Mouse (Mus musculus): ENCODE data around the gene 1700029H14Rik.

The 1700029H14Rik gene

DNA sequence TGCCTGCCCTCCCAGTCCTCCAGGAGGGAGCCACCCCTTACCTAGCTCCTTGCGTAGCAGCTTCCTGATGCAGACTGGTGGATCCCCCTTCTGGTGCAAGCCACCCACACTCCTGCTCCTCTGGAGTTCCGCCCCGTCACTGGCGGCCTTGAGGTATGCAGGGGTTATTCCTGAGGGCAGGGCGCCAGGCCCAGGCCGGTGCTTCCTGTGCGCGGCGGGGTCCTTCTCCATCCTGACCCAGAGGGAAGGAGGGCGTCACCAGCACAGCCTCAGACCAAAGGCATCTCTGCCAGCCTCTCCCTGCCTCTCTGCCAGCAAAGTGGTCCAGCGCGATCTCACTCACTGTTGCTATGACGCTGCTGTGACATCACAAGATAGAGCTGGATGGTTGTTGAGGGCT, at the start of gene 1700029H14Rik:
Gene 1700029H14Rik (minus strand): TSS at position 344 of the 400 bp plus-strand sequence.
- TF ChIP-seq GATA4 (IDR thresholded peaks at IDR 0.05; ENCODE audit: insufficient replicate concordance, low read length) = no peak

DNA sequence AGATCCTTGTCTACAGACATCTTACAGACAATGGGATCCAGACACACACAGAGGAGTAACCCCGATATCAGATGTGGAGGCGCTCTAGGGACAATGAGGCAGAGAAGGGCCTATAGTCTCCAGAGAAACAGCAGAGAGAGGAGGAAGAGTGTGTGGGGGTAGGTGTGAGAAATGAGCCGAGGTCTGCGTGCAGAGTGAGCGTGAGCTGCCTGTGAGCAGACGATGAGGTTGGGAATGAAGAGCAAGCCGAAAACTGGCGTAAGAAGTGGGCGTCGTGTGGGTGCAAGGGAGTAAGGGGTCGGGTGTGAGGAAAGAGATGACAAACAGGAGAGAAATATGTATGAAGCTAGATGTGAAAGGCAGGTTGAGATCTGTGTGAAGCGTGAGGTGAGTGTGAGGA, 49.4 kb upstream of the 1700029H14Rik start:
- TF ChIP-seq GATA4 (IDR thresholded peaks at IDR 0.05; ENCODE audit: insufficient replicate concordance, low read length) = no peak

DNA sequence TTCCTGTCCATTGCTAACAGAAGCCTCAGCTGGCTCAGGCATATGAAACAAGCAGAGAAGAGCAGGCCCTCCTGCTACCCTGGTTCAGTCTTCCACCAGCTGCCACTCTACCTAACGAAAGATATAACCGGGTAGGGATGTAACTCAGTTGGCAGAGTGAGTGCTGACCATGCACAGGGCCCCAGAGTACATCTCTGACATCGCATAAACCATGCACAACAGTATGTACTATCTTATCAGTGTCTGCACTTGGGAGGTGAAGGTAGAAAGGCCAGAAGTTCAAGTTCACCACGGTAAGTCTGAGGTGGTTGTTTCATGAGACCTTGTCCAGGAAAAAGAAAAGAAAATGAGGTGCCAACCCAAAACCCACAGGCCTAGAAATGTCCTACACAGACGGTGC, 47.7 kb upstream of the 1700029H14Rik start:
- no peak for TF ChIP-seq GATA4 (IDR thresholded peaks at IDR 0.05; ENCODE audit: insufficient replicate concordance, low read length)

DNA sequence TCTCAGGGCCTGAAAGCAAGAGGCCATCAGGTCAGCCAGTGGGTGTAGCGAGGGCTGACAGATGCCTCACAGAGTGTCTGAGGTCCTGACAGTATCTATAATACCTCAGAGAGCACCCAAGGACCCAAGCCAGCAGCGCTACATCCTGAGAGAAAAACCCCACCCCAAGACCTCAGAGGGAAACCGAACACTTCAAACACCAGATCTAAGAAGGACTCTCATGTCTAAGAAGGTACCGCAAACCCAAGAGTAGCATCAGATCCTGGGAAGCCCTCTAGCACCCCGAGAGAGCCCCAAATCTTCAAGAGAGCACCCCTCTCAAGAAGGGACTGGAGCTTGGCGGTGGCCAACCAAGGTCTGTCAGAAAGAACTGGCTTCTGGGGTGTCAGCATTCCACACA, 46.7 kb upstream of the 1700029H14Rik start:
- TF ChIP-seq GATA4 (IDR thresholded peaks at IDR 0.05; ENCODE audit: insufficient replicate concordance, low read length) = no peak

DNA sequence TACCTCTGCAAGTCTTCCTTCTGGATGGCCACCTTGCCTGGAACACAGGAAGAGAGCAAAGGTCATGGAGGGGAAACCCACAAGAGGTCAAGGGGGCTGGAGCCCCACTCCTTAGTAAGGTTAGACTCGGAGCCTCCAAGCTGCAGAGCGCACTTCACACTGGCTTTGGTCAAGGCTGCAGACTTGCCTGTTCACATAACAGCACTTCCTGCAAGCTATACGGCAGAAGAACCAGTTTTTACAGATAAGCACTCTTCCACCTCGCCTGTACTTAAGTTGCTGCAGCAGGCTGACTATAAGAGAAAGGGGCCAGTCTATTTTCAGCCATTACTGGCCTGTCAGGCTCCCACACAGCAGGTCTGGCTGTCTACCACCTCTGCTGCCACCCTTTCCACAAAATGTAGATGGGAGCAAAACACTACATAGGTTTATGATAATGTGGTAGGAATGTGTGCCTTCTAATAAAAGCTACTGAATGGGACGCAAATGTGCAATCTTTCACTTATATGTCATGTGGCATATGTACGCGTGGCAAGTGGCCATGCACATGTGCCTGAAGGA, 43.7 kb upstream of the 1700029H14Rik start:
- no peak for TF ChIP-seq GATA4 (IDR thresholded peaks at IDR 0.05; ENCODE audit: insufficient replicate concordance, low read length)

DNA sequence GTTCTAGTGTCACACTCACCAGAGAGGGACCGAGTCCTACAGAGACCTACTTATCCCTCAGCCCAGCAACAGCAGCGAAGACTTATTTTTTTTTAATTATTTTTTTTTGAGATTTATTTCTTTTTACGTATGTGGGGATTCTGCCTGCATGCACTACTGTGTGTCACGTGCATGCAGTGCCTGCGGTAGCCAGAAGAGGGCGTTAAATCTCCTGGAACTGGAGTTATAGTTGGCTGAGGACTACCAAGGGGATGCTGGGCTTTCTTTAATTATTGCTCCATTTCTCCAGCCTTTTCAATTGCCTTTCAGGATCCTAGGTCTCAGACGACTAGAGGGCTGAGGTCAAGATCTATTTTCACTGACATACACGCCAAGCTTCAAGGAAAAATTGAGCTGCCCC, 40.4 kb upstream of the 1700029H14Rik start:
- TF ChIP-seq GATA4 (IDR thresholded peaks at IDR 0.05; ENCODE audit: insufficient replicate concordance, low read length) = no peak

DNA sequence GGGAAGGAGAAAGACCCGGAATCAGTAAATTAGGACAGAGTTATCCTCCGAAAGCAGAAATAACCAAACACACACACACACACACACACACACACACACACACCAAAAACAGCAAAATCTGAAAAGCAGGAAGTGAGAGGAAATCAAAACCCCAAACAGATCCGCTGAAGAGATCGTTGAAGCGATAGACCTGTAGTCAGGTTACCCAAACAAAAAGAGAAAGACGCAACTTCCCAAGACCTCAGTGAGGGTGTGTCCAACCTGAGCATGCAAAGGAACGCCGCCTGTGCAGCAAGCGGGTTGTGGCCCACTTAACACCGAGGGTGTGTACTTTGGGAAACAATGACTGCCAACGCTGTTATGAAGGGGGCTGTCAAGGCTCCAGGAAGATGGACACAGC, 38.9 kb upstream of the 1700029H14Rik start:
- no peak for TF ChIP-seq GATA4 (IDR thresholded peaks at IDR 0.05; ENCODE audit: insufficient replicate concordance, low read length)

DNA sequence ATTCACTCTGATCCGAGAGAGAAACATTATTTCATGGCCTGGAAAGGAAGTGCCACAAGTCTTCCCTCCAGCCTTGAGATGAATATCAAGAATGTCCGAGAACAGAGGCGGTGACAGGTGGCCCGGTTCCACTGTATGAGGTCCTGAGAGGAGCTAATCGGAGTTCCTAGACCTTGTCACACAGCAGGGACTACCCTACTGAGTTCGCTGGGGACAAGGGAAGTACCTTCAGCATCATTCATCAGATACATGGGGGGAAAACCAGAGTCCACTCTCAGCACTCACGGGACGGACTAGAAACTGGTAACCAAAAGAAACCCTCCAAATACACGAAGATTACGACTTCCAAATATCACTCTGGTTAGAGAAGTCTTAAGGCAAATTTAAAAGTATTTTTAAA, 38.5 kb upstream of the 1700029H14Rik start:
- TF ChIP-seq GATA4 (IDR thresholded peaks at IDR 0.05; ENCODE audit: insufficient replicate concordance, low read length) = no peak

DNA sequence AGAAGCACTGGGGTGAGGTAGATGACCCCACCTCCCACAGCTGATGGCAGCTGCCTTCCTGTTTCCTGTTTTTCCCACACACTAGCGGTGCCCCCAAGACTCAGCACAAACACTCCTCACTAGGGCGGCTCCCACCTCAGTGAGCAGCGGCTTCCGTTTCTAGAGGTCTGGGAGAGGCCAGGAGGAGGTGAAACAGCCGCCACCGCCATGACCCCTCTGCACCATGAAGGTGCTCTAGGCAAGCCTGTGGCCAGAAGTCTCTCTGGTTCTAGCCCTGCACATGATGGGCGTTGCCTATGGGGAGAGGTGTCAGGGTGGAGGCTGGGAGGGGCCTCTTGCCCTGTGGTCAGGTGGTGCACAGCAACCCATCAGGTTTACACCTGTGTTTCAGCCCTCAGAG, 37.9 kb upstream of the 1700029H14Rik start:
- TF ChIP-seq GATA4 (IDR thresholded peaks at IDR 0.05; ENCODE audit: insufficient replicate concordance, low read length) = no peak

DNA sequence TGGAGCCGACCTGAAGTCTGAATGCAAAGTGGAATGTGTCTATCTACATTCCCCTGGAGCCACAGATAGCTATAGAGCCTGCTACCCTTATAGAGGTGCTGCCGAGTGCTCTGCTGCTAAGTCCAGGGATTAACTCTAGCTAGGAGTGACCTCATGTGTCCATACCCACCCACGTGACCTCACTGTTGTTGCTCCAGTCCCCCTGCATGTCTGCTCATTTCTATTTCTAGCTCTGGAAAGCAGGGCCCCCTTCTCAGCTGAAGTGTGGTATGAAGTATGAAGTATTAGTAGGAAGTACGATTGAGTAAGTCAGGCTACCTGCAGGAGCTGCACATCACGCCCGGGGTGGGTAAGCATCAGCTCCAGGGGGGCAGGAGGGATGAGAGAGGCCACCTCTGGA, 35.5 kb upstream of the 1700029H14Rik start:
- TF ChIP-seq GATA4 (IDR thresholded peaks at IDR 0.05; ENCODE audit: insufficient replicate concordance, low read length) = no peak

DNA sequence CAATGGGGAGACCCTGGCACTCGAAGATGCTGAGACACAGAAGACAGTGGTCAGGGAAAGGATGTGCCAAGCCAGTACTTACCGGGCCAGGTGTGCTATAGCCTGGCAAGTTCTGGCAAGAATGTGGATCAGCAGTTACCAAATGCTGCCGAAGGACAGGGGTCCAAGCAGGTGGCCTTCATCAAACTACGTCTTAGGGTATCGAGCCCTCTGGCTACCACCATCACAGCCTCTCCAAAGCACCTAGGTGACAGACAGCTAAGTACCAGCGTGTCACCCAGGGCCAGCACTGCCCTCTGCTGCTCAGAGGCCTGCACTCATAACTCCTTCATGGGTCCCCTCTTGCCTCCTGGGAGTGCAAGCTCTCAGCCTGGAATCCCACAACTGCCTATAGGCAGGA, 33.6 kb upstream of the 1700029H14Rik start:
- TF ChIP-seq GATA4 (IDR thresholded peaks at IDR 0.05; ENCODE audit: insufficient replicate concordance, low read length) = no peak

DNA sequence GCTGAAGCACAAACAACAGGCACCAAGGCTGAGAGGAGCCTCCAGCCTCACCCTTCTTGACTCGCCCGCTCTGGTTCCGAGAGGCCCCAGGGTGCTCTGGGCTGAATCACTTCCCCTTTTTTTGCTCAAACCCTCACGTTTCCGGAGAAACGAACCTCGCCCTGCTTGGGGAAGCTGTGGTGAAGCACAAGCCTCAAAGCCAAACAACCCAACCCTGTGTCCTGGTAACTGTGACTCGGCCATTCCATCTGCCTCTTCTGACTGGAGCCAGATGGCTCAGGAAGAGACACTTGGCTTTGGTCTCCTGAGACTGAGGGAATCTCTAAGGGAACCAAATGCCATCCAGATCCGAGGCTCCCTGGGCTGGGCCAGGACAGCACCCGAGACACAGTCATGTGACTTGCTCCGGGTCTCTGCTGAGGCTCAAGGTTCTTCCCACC, 32.6 kb upstream of the 1700029H14Rik start:
- no peak for TF ChIP-seq GATA4 (IDR thresholded peaks at IDR 0.05; ENCODE audit: insufficient replicate concordance, low read length)

DNA sequence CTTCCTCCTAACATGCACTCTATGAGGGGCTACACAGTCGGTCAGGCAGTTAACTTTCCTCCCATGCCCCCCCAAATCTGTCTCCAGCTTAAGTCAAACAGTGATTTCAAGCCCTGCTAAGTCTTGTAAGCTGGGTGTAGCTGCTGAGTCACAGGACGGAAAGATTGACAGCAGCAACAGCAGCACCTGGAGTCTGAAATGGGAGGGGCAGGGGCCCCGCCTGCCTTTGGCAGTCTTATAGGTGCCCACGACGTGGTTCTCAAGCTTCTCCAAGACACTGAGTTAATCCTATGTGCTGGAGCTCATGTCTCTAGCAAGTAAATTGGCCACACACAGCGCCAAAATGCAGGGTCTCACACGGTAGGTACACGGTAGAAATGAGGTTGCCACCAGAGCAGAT, 31.1 kb upstream of the 1700029H14Rik start:
- no peak for TF ChIP-seq GATA4 (IDR thresholded peaks at IDR 0.05; ENCODE audit: insufficient replicate concordance, low read length)

DNA sequence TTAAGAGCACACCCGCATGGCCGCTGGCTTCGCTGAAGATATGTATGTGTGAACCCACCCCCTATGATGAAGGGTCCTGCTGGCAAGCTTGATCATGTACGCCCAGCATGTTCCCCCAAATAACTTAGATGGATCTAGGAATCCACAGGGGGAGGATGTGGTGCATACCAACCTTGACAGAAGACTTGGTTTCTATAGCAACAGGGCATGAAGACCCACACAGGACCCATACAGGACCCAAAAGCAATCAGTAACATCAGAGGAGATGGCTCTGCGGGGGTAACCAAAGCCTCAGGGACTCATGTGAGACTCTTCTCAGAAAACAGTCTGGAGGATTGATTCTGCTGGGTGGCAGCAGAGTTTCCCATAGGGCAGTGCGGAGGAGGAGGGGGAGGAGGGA, 29.0 kb upstream of the 1700029H14Rik start:
- no peak for TF ChIP-seq GATA4 (IDR thresholded peaks at IDR 0.05; ENCODE audit: insufficient replicate concordance, low read length)

DNA sequence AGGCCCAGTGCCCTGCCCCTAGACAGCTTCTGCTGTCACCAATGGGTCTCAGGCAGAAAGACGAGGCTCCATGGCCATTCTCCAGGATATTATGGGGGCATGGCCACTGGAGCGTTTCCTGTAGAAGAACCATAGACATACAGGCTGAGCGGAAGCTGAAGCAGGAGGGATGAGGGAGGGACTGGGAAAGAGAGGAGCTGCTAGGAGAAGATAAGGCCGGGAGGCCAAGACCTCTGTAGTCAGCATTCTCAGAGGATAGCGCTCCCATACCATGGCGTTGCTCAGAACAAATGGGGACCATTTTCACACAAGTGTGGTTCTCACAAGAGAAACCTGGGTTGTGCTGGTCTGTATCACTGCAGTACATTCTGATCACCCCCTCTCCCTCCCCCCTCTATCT, 26.8 kb upstream of the 1700029H14Rik start:
- TF ChIP-seq GATA4 (IDR thresholded peaks at IDR 0.05; ENCODE audit: insufficient replicate concordance, low read length) = no peak

DNA sequence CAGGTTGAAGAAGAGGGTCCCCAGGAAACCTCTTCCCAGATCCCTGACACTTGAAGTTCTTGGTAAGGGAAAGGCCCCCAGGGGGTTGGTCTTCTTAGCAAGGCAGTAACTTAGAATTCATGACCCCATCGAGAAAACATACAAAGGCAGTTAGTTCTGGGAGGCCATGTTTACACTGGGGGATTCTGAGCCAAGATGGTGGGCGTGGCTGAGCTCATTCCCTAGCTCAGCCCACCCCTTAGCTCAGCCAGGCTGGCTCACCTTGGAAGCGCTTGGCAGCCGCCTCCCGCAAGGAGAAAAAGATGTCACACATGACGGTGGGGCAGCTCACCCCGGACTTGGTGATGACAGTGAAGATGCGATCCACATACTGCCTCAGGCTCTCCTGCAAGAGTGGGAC, 22.4 kb upstream of the 1700029H14Rik start:
- no peak for TF ChIP-seq GATA4 (IDR thresholded peaks at IDR 0.05; ENCODE audit: insufficient replicate concordance, low read length)

DNA sequence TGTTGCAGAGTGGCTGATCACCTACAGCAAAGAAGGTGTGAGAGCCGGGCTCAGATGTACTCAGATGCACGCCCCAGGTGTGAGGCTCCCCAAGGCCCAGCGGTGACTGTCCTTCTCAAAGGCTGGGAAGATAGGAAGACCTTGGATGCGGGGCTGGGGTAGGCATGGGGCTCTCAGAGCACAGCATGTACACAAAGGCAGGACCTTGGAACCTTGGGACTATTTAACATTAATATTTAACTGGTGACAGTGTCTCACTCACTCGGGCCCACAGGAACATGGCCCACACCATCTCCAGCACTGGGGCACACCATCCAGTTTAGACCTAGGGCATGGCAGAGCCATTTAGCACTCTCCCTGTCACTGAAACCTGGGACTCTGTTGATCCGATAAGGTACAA, 15.6 kb upstream of the 1700029H14Rik start:
- no peak for TF ChIP-seq GATA4 (IDR thresholded peaks at IDR 0.05; ENCODE audit: insufficient replicate concordance, low read length)
